Mouse (Mus musculus) kidney, embryonic 16.5 days (tissue): Measurements from ENCODE around the gene Hfe. TPM values are rescaled to one million over a fixed set of nuclear protein-coding genes. Genes with fewer than 3 reads are reported as not detected.
"Not testable (repeated sequence)": the region's sequence is repeated elsewhere in the genome, so short reads cannot be mapped to it uniquely, and the experiment has no call there.

Source experiments
- ATAC-seq: fragments of 200-750 bp; cut with Nextera tagmentation; 2 replicates; pipeline ENCODE4 v1.8.0; 2017; ENCODE audit warnings: moderate TSS enrichment; ENCODE audit not compliant: low FRiP score, low TSS enrichment
- H3K27ac ChIP-seq: fragments of 300-500 bp; sonication (generic); 2 replicates; pipeline ENCODE4 v1.5.1; 2014; ENCODE audit warnings: low read length
- H3K27me3 ChIP-seq: fragments of 300-500 bp; sonication (generic); 2 replicates; pipeline ENCODE4 v1.6.1; 2014; ENCODE audit warnings: low read length, control low read depth, mixed read lengths; ENCODE audit not compliant: insufficient read depth
- H3K36me3 ChIP-seq: fragments of 300-500 bp; sonication (generic); 2 replicates; pipeline ENCODE4 v1.6.1; 2014; ENCODE audit warnings: low read length, control low read depth, mixed read lengths; ENCODE audit not compliant: insufficient read depth
- H3K4me1 ChIP-seq: fragments of 300-500 bp; sonication (generic); 2 replicates; pipeline ENCODE4 v1.6.1; 2014; ENCODE audit warnings: low read length, control low read depth, mixed read lengths; ENCODE audit not compliant: insufficient read depth
- H3K4me2 ChIP-seq: fragments of 300-500 bp; sonication (generic); replicated peaks from 2 replicates; pipeline ENCODE4 v1.6.1; 2014; ENCODE audit warnings: low read depth, low read length
- H3K4me3 ChIP-seq: fragments of 300-500 bp; sonication (generic); 2 replicates; pipeline ENCODE4 v1.5.1; 2014; ENCODE audit warnings: mild to moderate bottlenecking, low read length
- H3K9ac ChIP-seq: fragments of 300-500 bp; sonication (generic); replicated peaks from 2 replicates; pipeline ENCODE4 v1.6.1; 2014; ENCODE audit warnings: low read length
- H3K9me3 ChIP-seq: fragments of 300-500 bp; sonication (generic); 2 replicates; pipeline ENCODE4 v1.6.1; 2016; ENCODE audit warnings: low read length, control low read depth
- WGBS: fragments of 180-500 bp; shearing (Covaris S2); extraction: QIAGEN DNeasy Blood & Tissue Kit; methylation state at CpG from one replicate; pipeline ENCODE4 v1.1.7; 2014; 5-methylcytosine and 5-hydroxymethylcytosine counted together
- polyA plus RNA-seq: library from polyadenylated mRNA; unstranded; fragments of >200 nt; fragmentation: Nextera tagmentation; extraction: Ambion mirVana; gene quantifications from 2 replicates; pipeline ENCODE4 v1.2.1, GENCODE M21; 2015

Gene Hfe
- polyA plus RNA-seq, 1 experiment from 2014 or later = 9.3 TPM

DNA sequence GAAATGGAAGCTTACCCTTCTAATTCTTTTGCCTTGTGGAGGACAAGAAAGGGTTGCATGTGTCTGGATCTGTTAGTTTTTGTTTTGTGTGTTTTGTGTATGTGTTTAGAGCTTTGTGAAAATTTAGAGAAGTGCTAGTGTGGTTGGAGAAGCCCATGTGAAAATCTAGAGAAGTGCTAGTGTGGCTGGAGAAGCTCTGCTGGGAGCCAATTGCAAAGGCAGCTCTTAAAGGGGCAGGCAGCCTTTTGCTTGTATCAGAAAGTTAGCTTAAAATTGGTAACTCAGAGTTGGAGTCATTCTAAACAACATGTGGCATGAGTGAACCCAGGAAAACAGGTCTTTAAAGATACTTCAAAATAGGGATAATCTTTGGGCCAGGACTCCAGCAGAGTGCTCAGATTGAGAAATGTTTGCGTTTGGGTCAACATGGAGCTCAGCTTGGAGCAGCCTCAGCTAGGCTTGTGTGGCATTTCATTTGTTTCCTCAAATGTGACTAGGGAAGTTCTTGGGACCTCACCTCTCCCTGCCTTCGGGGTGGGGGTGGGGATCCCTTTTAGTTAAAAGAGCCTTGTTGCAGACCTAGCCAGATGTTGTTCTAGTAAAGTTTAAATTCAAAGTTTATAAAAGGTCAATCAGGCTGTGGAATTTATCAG lies 7.1 kb upstream of the Hfe start:
- H3K4me1 ChIP-seq, H3K36me3 ChIP-seq, H3K27ac ChIP-seq, H3K9me3 ChIP-seq, H3K4me3 ChIP-seq, H3K9ac ChIP-seq, H3K4me2 ChIP-seq, ATAC-seq, H3K27me3 ChIP-seq: not testable (repeated sequence)
- 28% methylated on average over 2 of the region's 2 CpGs for WGBS

DNA sequence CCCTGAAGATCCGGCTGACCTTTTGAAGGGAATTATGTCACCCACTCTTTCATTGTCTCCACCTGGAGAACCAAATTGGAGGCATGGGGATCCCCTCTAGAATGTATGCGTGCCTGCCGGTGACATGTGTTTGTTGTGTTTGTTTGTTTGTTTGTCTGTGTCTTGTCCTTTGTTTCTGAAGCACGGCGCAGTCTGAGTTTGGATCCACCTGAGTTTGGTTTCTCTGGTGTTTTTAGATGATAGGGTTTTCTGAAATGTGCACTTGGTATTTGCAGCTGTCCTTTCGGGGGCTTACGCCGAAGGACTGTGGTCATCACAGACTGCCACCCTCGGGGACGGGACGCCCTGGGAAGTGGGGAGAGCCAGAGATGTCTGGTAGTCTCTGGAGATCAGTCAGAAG lies 6.5 kb upstream of the Hfe start:
- no peak overlapping the region for H3K27ac ChIP-seq
- ATAC-seq = no peak
- no peaks in the 10 kb centered on the region for H3K4me1 ChIP-seq
- no peak overlapping the region for H3K9ac ChIP-seq
- WGBS = 55% methylated on average over 11 of the region's 11 CpGs
- no peak overlapping the region for H3K4me2 ChIP-seq
- no peaks in the 10 kb centered on the region for H3K9me3 ChIP-seq
- no peaks in the 10 kb centered on the region for H3K36me3 ChIP-seq
- no peak overlapping the region for H3K4me3 ChIP-seq
- no peaks in the 10 kb centered on the region for H3K27me3 ChIP-seq

DNA sequence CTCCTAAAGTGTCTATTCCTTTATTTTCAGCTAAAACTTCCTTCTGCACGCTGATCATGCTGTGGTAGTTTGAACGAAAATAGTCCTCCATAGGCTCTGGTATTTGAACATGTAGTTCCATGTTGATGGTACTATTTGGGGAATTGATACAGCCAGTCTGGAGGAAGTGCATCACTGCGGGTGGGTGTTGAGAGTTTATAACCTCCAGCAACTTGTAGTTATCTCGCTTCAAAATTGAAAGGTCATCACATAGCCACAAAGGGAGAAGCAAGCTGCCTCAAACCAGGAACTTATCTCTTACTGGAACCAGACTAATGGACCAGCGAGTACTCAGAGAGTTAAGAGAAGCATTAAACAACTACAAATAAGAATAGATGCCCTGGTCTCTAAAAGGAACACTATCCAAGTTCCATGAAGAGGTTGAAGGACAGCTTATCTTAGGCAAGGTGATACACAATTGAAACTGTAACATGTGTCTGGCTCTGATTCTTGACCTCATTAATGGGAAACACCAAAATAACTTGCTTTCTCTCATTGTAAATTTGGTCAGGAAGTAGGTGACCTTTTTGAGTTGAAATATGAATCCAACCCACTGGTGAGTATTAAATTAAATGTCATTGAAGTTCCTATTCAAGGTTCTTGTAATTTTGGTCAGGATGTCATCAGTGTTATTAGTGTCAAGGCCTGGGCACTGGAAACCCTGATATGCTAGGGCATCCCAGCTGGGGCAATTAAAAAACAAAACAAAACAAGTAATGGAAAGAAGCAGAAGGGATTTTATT lies 5.8 kb upstream of the Hfe start:
- Histone ChIP-seq H3K4me3 (no peak overlapping the region), H3K4me2 (no peak overlapping the region), H3K4me1 (no peaks in the 10 kb centered on the region), H3K9ac (no peak overlapping the region), H3K27ac (no peak overlapping the region), H3K9me3 (no peaks in the 10 kb centered on the region), H3K36me3 (no peaks in the 10 kb centered on the region), H3K27me3 (no peaks in the 10 kb centered on the region)
- no peak for ATAC-seq
- 87% methylated on average over 5 of the region's 5 CpGs for WGBS

DNA sequence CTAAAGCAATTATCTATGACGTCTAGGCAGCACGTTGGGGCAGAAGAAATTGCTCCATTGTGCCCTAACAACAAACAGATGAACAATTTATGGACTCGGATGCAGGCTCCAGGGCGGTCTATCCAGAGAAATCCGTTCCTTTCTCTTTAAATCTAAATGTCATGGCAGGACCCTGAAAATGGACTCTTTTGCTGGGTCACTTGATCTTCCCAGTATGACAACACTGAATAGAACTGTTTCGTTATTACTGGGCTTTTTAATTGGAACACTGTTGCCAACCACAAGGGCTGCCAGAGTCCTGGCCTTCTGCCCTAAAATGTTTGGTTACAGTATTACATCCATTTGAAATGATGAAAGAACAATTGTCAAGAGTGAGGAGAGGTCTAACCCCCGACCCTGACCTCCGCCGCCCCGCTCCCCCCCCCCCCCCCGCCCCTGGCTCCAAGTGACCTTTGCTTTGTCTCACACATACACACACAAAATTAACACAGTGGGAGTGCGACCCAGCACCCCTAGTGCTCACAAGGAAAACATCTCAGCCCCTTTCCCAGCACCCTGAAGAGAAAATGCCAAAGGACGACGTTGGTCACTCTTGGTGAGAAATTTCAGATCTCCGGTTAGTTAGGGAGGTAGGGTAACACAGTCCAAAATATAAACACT lies 810 bp downstream of the Hfe start:
- no peaks in the 10 kb centered on the region for H3K36me3 ChIP-seq
- H3K9me3 ChIP-seq = no peaks in the 10 kb centered on the region
- H3K4me3 ChIP-seq = peak overlapping the region; percentile 50
- peaks cover 7% of the 10 kb centered on the region; the same call in 1 of the 2 replicates for H3K4me1 ChIP-seq
- ATAC-seq = no peak
- no peak overlapping the region for H3K27ac ChIP-seq
- 26% methylated on average over 13 of the region's 15 CpGs for WGBS
- peak overlapping the region; percentile 69 for H3K4me2 ChIP-seq
- no peaks in the 10 kb centered on the region for H3K27me3 ChIP-seq
- H3K9ac ChIP-seq = peak overlapping the region; percentile 67

DNA sequence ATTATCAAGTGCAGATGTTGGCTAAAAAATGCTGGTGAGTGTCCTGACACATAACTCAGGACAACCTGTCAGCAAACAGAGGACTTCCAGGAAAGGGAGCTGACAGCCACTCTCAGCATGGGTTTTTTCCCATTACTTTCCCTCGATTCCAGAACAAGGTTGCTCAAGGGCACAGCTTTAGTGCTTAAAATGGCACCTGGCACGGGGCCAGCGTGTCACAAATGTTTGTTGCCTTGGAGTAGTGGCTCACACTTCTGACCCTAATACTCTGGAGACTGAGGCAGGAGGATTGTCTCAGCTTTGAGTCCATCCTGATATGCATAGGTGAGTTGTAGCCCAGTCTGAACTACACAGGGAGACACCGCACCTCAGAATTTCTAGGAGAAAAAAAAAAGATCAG lies 2.0 kb downstream of the Hfe start:
- no peak for ATAC-seq
- H3K4me3 ChIP-seq = no peak overlapping the region
- H3K27ac ChIP-seq = no peak overlapping the region
- no peaks in the 10 kb centered on the region for H3K36me3 ChIP-seq
- no peaks in the 10 kb centered on the region for H3K27me3 ChIP-seq
- no peak overlapping the region for H3K9ac ChIP-seq
- H3K9me3 ChIP-seq = no peaks in the 10 kb centered on the region
- 74% methylated on average over 4 of the region's 4 CpGs for WGBS
- H3K4me1 ChIP-seq = peaks cover 7% of the 10 kb centered on the region; the same call in 1 of the 2 replicates
- H3K4me2 ChIP-seq = no peak overlapping the region

DNA sequence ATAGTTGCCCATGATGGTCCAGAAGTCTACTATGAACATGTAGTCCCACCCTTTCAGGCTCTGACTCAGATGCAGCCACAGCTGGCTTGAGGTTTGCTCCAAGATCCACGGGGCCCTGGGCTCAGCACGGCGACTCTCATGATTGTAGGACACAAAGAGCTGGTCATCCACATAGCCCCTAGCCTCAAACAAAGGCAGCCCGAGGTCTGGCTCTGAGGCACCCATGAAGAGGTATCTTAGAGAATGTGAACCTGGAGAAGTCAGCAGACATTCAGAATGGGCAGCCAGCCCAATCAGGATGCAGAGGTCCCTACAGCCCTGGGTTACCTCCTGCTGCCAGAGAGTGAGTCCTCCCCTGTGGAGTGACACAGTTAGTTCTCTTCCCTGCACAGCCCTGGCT lies 2.6 kb downstream of the Hfe start:
- Histone ChIP-seq H3K4me2 (no peak overlapping the region), H3K4me3 (no peak overlapping the region), H3K9ac (no peak overlapping the region), H3K27ac (no peak overlapping the region), H3K36me3 (no peaks in the 10 kb centered on the region), H3K27me3 (no peaks in the 10 kb centered on the region), H3K9me3 (no peaks in the 10 kb centered on the region), H3K4me1 (peaks cover 7% of the 10 kb centered on the region; the same call in 1 of the 2 replicates)
- WGBS = 88% methylated on average over 4 of the region's 4 CpGs
- no peak for ATAC-seq

DNA sequence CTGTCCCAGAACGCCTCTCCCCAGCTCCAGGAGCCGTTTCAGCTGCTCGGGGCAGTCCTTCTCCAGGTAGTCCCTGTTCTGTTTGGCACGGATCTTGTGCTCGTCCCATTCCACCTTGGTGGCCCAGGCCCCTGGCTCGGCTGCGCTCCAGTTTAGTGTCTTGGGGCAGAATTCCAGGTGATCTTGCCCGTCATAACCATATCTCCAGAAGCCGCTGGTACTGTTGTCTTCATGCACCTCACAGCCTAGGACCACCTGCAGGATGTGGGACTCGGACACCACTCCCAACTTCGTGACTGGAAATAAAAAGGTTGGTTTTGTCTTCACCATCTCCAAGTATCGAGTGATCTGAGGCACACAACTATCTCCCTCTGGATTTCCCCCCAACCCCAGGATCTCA lies 3.9 kb downstream of the Hfe start:
- Histone ChIP-seq H3K4me2 (no peak overlapping the region), H3K27ac (no peak overlapping the region), H3K4me3 (no peak overlapping the region), H3K9me3 (no peaks in the 10 kb centered on the region), H3K27me3 (no peaks in the 10 kb centered on the region), H3K9ac (no peak overlapping the region), H3K4me1 (peaks cover 7% of the 10 kb centered on the region; the same call in 1 of the 2 replicates), H3K36me3 (no peaks in the 10 kb centered on the region)
- WGBS = 92% methylated on average over 12 of the region's 12 CpGs
- ATAC-seq = no peak

DNA sequence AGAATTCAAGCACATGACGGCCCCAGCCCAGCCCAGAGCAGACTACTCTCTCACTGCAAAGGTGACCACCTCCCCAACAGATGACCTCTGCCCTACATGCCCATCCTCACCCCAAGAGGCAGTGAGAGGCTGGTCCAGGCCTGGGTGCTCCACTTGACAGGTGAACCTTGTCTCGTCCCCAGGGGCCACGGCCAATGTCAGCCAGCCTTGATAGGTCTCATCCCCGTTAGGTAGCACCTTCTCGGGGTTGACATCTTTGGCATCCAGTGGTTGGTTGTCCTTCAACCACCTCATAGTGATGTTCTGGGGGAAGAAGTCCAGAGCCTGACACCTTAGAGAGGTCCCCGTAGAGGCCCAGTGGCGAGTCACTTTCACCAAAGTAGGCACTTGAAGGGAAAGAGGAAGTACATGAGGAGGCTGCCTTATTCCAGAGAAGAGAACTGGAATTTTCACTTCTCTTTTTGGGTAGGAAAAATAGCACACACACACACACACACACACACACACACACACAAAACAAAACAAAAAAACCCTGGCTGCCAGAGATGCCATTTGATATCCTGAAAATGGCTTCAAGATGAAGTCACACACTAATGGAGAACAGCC lies 4.8 kb downstream of the Hfe start:
- ATAC-seq = no peak

DNA sequence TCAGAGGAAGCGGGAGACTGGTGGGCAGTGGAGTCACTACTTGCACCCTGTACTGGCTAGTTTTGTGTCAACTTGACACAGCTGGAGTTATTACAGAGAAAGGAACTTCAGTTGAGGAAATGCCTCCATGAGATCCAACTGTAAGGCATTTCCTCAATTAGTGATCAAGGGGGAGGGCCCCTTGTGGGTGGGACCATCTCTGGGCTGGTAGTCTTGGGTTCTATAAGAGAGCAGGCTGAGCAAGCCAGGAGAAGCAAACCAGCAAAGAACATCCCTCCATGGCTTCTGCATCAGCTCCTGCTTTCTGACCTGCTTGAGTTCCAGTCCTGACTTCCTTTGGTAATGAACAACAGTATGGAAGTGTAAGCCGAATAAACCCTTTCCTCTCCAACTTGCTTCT lies 7.9 kb downstream of the Hfe start:
- H3K9ac ChIP-seq, H3K27ac ChIP-seq, H3K9me3 ChIP-seq, ATAC-seq, H3K4me1 ChIP-seq, H3K27me3 ChIP-seq, H3K36me3 ChIP-seq, H3K4me2 ChIP-seq, H3K4me3 ChIP-seq: not testable (repeated sequence)
- 82% methylated on average over 2 of the region's 2 CpGs for WGBS

More for the DNA sequence above, 4.8 kb downstream of the Hfe start:
- 90% methylated on average over 7 of the region's 7 CpGs for whole genome bisulfite sequencing
- no peaks in the 10 kb centered on the region for H3K36me3 ChIP-seq
- H3K4me1 ChIP-seq = peaks cover 8% of the 10 kb centered on the region; the same call in 1 of the 2 replicates
- no peak overlapping the region for H3K27ac ChIP-seq
- H3K9ac ChIP-seq = no peak overlapping the region
- H3K4me3 ChIP-seq = no peak overlapping the region
- no peaks in the 10 kb centered on the region for H3K27me3 ChIP-seq
- H3K4me2 ChIP-seq = no peak overlapping the region
- H3K9me3 ChIP-seq = no peaks in the 10 kb centered on the region
